Mouse (Mus musculus) lung, adult 2 months (tissue): ENCODE data around the gene Trp53i13. TPM values are rescaled to one million over a fixed set of nuclear protein-coding genes. Genes with fewer than 3 reads are reported as not detected.
A peak's percentile ranks its signal among the peaks of the same experiment; 100 is the strongest.

Source experiments
- DNase-seq: peaks from one replicate; pipeline ENCODE4 v3.0.0; 2022
- H3K4me1 ChIP-seq: fragments of 200-500 bp; 2 replicates; pipeline ENCODE4 v1.6.1; 2011; ENCODE audit warnings: low read length; ENCODE audit not compliant: control insufficient read depth, insufficient read depth
- H3K4me3 ChIP-seq: fragments of 200-500 bp; replicated peaks from 2 replicates; pipeline ENCODE3; 2011; ENCODE audit warnings: low read depth, mild to moderate bottlenecking, control low read depth, low read length; ENCODE audit errors: extremely low read depth
- CTCF ChIP-seq: fragments of 200-500 bp; IDR thresholded peaks from 2 replicates; pipeline ENCODE4 v1.5.1; 2011; ENCODE audit warnings: mild to moderate bottlenecking, low read length, control low read depth; ENCODE audit not compliant: insufficient read depth
- POLR2A ChIP-seq: fragments of 200-500 bp; IDR thresholded peaks from 2 replicates; pipeline ENCODE4 v1.6.1; 2011; ENCODE audit warnings: low read depth, mild to moderate bottlenecking, control low read depth, low read length, borderline replicate concordance; ENCODE audit errors: extremely low read depth
- WGBS: fragments of 180-500 bp; shearing (Covaris S2); methylation state at CpG from one replicate; pipeline ENCODE4 v1.1.7; 2018; 5-methylcytosine and 5-hydroxymethylcytosine counted together
- polyA plus RNA-seq: library from polyadenylated mRNA; depleted of rRNA; stranded (reverse); fragments of >200 nt; gene quantifications from 2 replicates; pipeline ENCODE4 v1.2.3, GENCODE M21; 2012

The Trp53i13 gene
- polyA plus RNA-seq, 1 experiment = 31.8 TPM

DNA sequence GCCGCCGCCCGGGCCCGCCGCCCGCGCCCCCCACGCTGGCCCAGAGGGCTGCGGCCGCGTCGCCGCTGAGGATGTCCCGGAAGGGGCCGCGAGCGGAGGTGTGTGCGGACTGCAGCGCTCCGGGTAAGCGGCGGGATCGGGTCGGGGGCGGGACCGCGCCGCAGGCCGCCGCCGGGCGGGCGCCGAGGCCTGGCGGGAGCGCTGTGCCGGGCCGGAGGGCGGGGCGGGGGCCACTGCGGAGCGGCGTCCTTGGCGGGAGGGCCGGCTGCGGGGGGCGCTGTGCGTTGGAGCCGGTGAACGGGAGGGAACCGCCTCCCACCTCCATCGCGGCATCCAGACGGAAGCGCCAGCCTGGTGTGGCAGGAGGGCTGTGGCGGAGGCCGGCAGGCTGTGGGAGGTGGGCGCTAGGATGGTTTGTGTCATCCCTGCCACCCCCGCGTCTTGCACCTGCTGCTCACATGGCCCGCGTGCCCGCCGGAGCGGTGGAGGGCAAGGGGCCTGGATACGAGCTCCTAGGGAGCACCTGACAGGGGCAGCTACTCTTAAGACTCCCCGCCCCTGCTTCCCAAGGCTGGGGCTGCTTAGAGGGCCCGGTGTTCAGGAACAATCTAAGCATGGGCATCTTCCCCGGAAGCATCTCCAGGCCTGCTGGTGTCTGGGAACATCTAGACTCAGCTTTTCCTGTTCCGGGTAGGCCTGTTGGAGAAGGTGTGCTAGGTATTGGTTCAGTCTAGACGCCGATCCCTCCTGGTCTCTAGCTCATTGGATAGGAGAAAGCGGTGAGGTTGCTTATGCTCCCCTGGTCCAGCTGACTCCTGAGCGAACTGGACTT, 22.1 kb downstream of the Trp53i13 start, which contains the start of gene Git1:
Gene Git1, plus strand, starts transcription at position 51 of the 832 bp plus-strand sequence.
- 4% methylated on average over 52 of the region's 74 CpGs for WGBS
- peak; percentile 51 for DNase-seq
- TF ChIP-seq POLR2A (0 out of 2 replicates have a peak, but pooled peaks have one; percentile 30), CTCF (no peak)
- Histone ChIP-seq H3K4me1 (peaks cover 54% of the 10 kb centered on the region), H3K4me3 (peak within 1 kb of the TSS; percentile 81)

DNA sequence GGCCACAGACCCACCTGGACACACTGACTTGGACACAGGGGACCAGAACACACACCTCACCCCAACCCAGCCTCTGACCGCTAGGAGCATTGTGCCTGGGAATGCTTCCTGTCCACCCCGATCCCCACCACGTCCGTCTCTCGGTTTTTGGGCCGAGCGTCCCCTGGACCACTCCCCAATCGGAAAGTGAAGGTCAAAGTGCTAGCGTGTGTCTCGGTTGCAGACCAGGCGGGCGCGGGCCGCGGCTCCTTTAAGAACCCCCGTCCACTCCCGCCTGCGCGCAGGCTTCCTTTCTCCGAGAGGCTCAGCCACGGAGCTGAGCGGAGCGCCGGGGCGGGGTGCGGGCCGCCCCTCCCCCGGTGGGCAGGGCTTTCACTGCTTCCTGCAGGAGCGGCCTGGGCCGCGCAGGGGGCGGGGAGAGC, 22.9 kb downstream of the Trp53i13 start:
- peaks cover 49% of the 10 kb centered on the region for H3K4me1 ChIP-seq
- peak overlapping the region; percentile 81 for H3K4me3 ChIP-seq
- TF ChIP-seq CTCF (0 out of 2 replicates have a peak, but pooled peaks have one; percentile 24), POLR2A (no peak)
- 1% methylated on average over 31 of the region's 32 CpGs for WGBS
- peak; percentile 85 for DNase-seq

DNA sequence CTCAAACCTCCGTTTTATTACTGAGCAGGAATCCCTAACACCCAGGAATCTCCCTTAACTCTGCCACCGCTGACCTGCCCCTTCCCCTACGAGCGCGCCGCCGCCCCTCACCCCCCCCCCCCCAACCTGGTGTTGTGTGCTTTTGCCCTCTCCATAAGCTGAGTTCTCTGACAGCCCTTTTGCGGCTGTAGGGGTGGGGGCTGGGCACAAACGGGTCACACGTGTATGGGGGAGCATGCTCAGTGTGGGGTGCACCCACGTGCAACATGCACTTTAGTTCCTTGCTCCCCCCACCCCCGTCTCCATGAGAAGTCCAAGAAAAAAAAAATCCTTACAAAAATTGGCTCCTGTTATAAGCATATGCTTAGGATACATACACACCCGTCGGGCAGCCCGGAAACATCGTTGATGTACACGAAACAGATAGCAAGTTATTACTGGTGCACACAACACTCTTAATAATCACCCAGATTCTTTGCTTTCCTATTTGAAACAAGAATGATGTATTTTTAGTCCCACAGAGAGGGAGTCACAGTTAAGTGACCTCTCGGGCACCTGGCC, 23.4 kb downstream of the Trp53i13 start:
- DNase-seq = no peak
- Histone ChIP-seq H3K4me1 (peaks cover 45% of the 10 kb centered on the region), H3K4me3 (peak overlapping the region; percentile 81)
- no peak for TF ChIP-seq POLR2A
- no peak for TF ChIP-seq CTCF
- WGBS = 0% methylated on average over 18 of the region's 18 CpGs

DNA sequence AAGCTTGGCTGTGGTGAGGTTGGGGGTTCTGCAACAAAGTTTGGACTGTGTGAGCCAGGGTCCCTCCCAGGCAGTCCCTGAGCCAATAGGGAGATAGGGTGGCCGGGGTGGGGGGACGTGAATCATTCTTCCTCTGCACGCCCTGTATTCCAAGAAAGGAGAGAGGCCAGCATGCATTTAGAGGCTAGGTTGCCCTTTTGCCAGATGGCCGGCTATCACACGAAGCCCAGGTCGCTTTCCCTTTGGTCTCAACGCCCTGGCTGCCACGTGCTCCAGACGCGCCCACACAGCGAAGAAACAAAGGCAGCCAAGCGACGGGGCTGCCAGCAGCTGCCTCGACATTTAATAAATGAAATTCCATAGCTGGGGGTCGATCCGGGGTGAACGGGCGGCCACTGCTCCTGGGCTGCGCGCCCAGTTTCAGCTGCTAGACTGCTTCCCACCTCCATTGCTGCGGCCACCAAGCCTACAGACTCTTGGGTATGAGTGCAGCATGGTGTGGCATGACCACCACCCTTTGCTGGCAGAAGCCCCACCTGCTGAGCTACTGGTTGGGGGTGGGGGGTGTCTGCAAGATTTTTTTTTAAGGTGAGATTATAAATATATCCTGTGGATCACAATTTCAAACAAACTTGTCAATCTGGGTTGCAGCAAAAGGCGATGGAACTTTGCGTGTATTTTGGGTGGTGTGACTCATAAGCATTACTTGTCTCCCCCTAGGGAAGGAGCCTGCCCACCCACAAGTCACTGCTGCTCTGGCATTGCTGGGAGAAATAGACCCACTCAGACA, 24.1 kb downstream of the Trp53i13 start:
- under 1% methylated on average over 23 of the region's 23 CpGs for WGBS
- Histone ChIP-seq H3K4me1 (peaks cover 39% of the 10 kb centered on the region), H3K4me3 (peak overlapping the region; percentile 15)
- no peak for DNase-seq
- TF ChIP-seq CTCF (no peak), POLR2A (no peak)

DNA sequence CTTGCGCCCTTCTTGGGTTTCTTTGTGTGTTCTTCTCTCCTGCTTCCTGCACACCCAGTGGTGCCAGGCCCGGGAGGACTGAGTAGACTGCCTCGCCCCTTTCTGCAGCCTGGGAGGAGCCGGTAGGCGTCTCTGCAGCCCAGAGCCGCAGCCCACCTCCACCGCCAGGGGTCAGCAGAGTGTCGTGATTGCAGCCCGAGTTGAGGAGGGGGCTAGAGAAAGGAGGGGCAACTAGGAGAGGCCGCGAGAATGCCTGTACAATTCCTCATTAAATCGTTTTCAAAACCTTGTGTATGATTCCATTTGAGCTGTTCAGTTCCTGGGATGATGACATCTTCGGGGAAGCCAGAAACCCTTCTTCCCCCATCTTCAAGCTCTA, 24.7 kb downstream of the Trp53i13 start:
- peak; percentile 89 for DNase-seq
- Histone ChIP-seq H3K4me1 (peaks cover 36% of the 10 kb centered on the region), H3K4me3 (peak overlapping the region; percentile 7)
- WGBS = under 1% methylated on average over 13 of the region's 13 CpGs
- peak; percentile 69 for TF ChIP-seq CTCF
- TF ChIP-seq POLR2A = 0 out of 2 replicates have a peak, but pooled peaks have one; percentile 20

DNA sequence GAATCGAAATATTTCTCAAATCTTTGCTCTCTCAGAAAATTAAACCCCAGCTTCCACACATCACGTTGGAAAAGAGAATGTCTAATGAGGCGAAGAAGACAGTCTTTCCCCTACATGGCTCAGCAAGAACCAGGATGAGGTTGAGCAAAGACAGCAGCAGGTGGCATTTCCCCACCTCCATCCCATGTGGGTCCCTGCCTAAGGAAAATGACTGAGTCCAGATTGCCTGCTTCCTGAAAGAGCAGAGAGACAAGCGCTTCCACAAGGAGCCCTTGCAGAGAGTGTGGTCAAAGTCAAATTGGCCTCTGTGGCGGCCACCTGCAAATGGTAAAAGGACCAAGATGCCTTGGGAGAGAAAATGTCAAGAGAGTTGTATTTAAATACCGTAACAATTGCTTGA, 25.3 kb downstream of the Trp53i13 start:
- H3K4me3 ChIP-seq = no peak overlapping the region
- DNase-seq = no peak
- H3K4me1 ChIP-seq = peaks cover 32% of the 10 kb centered on the region
- WGBS = 75% methylated on average over 6 of the region's 6 CpGs
- TF ChIP-seq CTCF (no peak), POLR2A (no peak)

DNA sequence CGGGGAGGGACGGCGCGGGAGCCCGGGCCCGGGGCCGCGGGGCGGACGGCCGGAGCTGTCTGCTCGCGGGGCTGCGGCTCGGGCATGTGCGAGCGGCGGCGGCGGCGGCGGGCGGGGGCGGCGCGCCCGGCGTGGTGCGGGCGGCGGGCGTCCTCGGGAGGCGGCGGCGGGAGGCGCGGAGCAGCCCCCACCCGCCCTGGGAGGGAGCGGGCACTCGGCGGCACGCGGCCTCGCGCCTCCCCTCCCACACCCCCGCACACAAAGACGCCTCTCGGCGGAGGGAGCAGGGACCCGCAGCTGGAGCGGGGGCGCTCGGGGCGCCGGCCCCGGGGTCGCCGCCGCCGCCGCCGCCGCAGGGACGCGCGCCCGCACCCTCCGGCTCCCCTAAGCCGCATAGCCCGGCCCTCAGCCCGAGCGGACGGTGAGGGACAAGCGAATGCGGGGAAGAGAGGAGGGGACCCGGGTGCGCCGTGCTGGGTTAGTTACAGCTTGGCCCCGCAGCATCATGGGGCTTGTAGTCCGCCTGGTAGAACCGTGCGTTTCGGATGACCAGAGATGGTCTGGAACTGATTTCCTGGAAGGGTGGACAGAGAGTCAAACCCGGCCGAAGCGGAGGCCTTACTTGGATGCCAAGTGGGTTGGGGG, 26.1 kb downstream of the Trp53i13 start, which contains the start of gene Ankrd13b:
Gene Ankrd13b, minus strand, starts transcription at position 88 of the 645 bp plus-strand sequence.
- Histone ChIP-seq H3K4me3 (peak within 1 kb of the TSS; percentile 79), H3K4me1 (peaks cover 30% of the 10 kb centered on the region)
- peak; percentile 64 for DNase-seq
- TF ChIP-seq POLR2A = no peak
- no peak for TF ChIP-seq CTCF
- 5% methylated on average over 61 of the region's 87 CpGs for WGBS

DNA sequence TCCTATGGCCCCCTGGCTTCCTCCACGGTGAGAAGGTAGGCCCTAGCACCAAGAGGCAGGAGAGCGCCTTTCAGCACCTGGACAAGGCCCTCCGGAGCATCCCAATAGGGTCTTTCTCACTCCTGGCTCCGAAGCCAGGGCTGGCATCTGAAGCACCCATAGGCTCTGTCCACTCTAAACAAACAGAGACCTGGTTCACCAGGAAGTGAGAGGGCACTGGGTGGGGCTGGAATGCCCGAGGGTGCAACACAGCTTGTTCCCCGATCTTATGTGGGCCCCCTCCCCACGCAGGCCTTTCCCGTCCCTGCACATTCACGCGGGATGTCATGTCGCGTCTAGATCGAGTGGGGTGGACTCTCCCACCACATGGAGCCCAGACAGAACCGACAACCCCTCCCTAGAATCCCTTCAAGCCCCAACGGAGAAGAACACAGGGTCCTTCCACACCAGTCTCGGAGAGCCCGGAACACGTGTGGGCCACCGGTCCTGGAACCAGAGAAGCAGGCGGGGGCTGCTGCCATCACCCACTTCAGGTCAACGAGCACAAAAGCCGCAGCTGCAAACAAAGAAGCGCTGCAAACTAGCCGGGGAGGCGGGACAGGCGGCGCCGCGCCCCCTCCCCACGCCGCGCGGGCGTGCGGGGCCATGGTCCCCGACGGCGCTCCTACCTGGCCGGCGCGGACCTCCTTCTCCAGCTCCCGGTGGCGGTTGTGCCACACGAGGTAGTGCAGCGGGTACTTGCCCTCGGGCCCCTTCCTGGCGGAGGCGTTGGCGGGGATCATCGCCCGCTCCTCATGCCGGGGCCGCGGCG, 26.8 kb downstream of the Trp53i13 start:
- DNase-seq = no peak
- H3K4me3 ChIP-seq = peak overlapping the region; percentile 54

More for the DNA sequence above, 26.8 kb downstream of the Trp53i13 start:
- TF ChIP-seq CTCF = no peak
- no peak for TF ChIP-seq POLR2A
- peaks cover 26% of the 10 kb centered on the region for H3K4me1 ChIP-seq
- 6% methylated on average over 55 of the region's 55 CpGs for WGBS
